Comparison of ENCODE assay signal across 11 mouse cellular contexts in genomic region chr1:171610781-171611180, GRCm38 (mm10). TPM values are rescaled to one million over a fixed set of nuclear protein-coding genes. Genes with fewer than 3 reads are reported as not detected.
DNase-seq lines count a peak whose midpoint lies in the region; ATAC-seq and TF ChIP-seq lines count a peak whose summit lies in the region.
"Had no signal": no experiment of that assay in that cellular context is flagged by ENCODE, and none has a peak within 500 bp of the region (broad histone marks: within the 10 kb centered on the region; RNA-seq: fewer than 3 reads in every experiment).

No protein-coding gene starts in this region.

- H3K9me3 ChIP-seq in hindbrain, embryonic 11.5 days (ENCODE audit: control insufficient read depth, low read length), result no peaks in the 10 kb centered on the region
- no peaks in the 10 kb centered on the region for H3K9me3 ChIP-seq in hindbrain, embryonic 12.5 days (replicated peaks)
- H3K9me3 ChIP-seq: hindbrain, embryonic 15.5 days; limb, embryonic 13.5 days had no signal

- DNase-seq in hindbrain, embryonic 11.5 days (ENCODE audit: low spot score), result peak; percentile 30
- DNase-seq in thymus, adult 2 months, result peak; percentile 53
- DNase-seq in thymus, adult 18-20 months, result no peak
- peak; percentile 84 for DNase-seq in induced T-regulatory cell, adult 2 months (ENCODE audit: low read depth)
- no peak for DNase-seq in frontal cortex, postnatal 10 days (ENCODE audit: low spot score in 2 of 2)
- DNase-seq in testis, postnatal 10 days (ENCODE audit: low spot score), result no peak
- DNase-seq in cerebellum, postnatal 36 days, result no peak
- DNase-seq: cerebellum, adult 9-11 months had no signal

- no peak overlapping the region for H3K27ac ChIP-seq in hindbrain, embryonic 11.5 days (ENCODE audit: low read depth, low read length)
- H3K27ac ChIP-seq in hindbrain, embryonic 12.5 days, result no peak overlapping the region
- no peak overlapping the region for H3K27ac ChIP-seq in thymus, adult 2 months (ENCODE audit: control insufficient read depth, insufficient read depth, low read length)
- H3K27ac ChIP-seq: hindbrain, embryonic 15.5 days; limb, embryonic 13.5 days had no signal

- H3K4me3 ChIP-seq in hindbrain, embryonic 11.5 days (ENCODE audit: low read depth, low read length), result no peak overlapping the region
- H3K4me3 ChIP-seq in hindbrain, embryonic 12.5 days, result no peak overlapping the region
- H3K4me3 ChIP-seq in thymus, adult 2 months (ENCODE audit: control insufficient read depth, insufficient read depth, low read length), result no peak overlapping the region
- H3K4me3 ChIP-seq: hindbrain, embryonic 15.5 days; limb, embryonic 13.5 days had no signal

- H3K4me2 ChIP-seq in hindbrain, embryonic 11.5 days (replicated peaks; ENCODE audit: low read depth, low read length), result no peak overlapping the region
- no peak overlapping the region for H3K4me2 ChIP-seq in hindbrain, embryonic 12.5 days (replicated peaks)
- H3K4me2 ChIP-seq: hindbrain, embryonic 15.5 days; limb, embryonic 13.5 days had no signal

- no peak for TF ChIP-seq CTCF in thymus, adult 2 months (IDR thresholded peaks at IDR 0.05; ENCODE audit: borderline replicate concordance, control insufficient read depth, extremely low read depth, insufficient read depth, low read length, poor library complexity)

- no peak for ATAC-seq in hindbrain, embryonic 11.5 days (ENCODE audit: low FRiP score)
- ATAC-seq in hindbrain, embryonic 12.5 days (ENCODE audit: low FRiP score), result no peak

- no peaks in the 10 kb centered on the region for H3K4me1 ChIP-seq in hindbrain, embryonic 11.5 days (replicated peaks; ENCODE audit: control insufficient read depth, insufficient read depth, low read length)
- H3K4me1 ChIP-seq in hindbrain, embryonic 12.5 days, result no peaks in the 10 kb centered on the region
- H3K4me1 ChIP-seq in thymus, adult 2 months (replicated peaks; ENCODE audit: control insufficient read depth, insufficient read depth, low read length), result no peaks in the 10 kb centered on the region
- H3K4me1 ChIP-seq: hindbrain, embryonic 15.5 days; limb, embryonic 13.5 days had no signal

- H3K36me3 ChIP-seq in hindbrain, embryonic 11.5 days (ENCODE audit: control insufficient read depth, insufficient read depth, low read length), result no peaks in the 10 kb centered on the region
- no peaks in the 10 kb centered on the region for H3K36me3 ChIP-seq in hindbrain, embryonic 12.5 days
- H3K36me3 ChIP-seq in thymus, adult 2 months (ENCODE audit: control insufficient read depth, insufficient read depth, low read length), result no peaks in the 10 kb centered on the region
- H3K36me3 ChIP-seq: hindbrain, embryonic 15.5 days; limb, embryonic 13.5 days had no signal

- H3K27me3 ChIP-seq in hindbrain, embryonic 11.5 days (ENCODE audit: control insufficient read depth, insufficient read depth, low read length), result no peaks in the 10 kb centered on the region
- no peaks in the 10 kb centered on the region for H3K27me3 ChIP-seq in hindbrain, embryonic 12.5 days
- no peaks in the 10 kb centered on the region for H3K27me3 ChIP-seq in thymus, adult 2 months (ENCODE audit: control insufficient read depth, insufficient read depth, low read length)
- H3K27me3 ChIP-seq: hindbrain, embryonic 15.5 days; limb, embryonic 13.5 days had no signal

- TF ChIP-seq POLR2A in thymus, adult 2 months (IDR thresholded peaks at IDR 0.05; ENCODE audit: control insufficient read depth, extremely low read depth, insufficient read depth, low read length, poor library complexity), result no peak

- no peak overlapping the region for H3K9ac ChIP-seq in hindbrain, embryonic 11.5 days (ENCODE audit: low read depth, low read length)
- H3K9ac ChIP-seq in hindbrain, embryonic 12.5 days, result no peak overlapping the region
- H3K9ac ChIP-seq: hindbrain, embryonic 15.5 days; limb, embryonic 13.5 days had no signal

- 25% methylated on average over 1 of the region's 1 CpGs for WGBS in hindbrain, embryonic 11.5 days
- WGBS in hindbrain, embryonic 12.5 days, result 30% methylated on average over 1 of the region's 1 CpGs
- WGBS in thymus, adult 2 months, result 56% methylated on average over 1 of the region's 1 CpGs

RNA-seq across cellular contexts. Expression of gene Ly9, which starts 3.6 kb away (rescaled TPM):
- not detected in 2 replicates for polyA plus RNA-seq in hindbrain, embryonic 11.5 days (2014; fragmentation: Nextera tagmentation; extraction: Ambion mirVana)
- polyA plus RNA-seq in hindbrain, embryonic 12.5 days (2016; fragmentation: Nextera tagmentation; extraction: Ambion mirVana), result not detected in 2 replicates
- polyA plus RNA-seq in thymus, adult 2 months (2012; rRNA removed), result 30.6 and 32.0 TPM in 2 replicates

RNA-seq across cellular contexts. Expression of gene Slamf7, which starts 42.1 kb away (rescaled TPM):
- not detected in 2 replicates for polyA plus RNA-seq in hindbrain, embryonic 11.5 days (2014; fragmentation: Nextera tagmentation; extraction: Ambion mirVana)
- not detected in 2 replicates for polyA plus RNA-seq in hindbrain, embryonic 12.5 days (2016; fragmentation: Nextera tagmentation; extraction: Ambion mirVana)
- 4.5 and 6.0 TPM in 2 replicates for polyA plus RNA-seq in thymus, adult 2 months (2012; rRNA removed)
- polyA plus RNA-seq: hindbrain, embryonic 15.5 days had no signal

RNA-seq across cellular contexts. Expression of gene Cd244a, which starts 51.8 kb away (rescaled TPM):
- polyA plus RNA-seq in hindbrain, embryonic 11.5 days (2014; fragmentation: Nextera tagmentation; extraction: Ambion mirVana), result not detected in 2 replicates
- 0.08 TPM in 1 of 2 replicates, not detected in the other for polyA plus RNA-seq in hindbrain, embryonic 12.5 days (2016; fragmentation: Nextera tagmentation; extraction: Ambion mirVana)
- polyA plus RNA-seq in thymus, adult 2 months (2012; rRNA removed), result 1.8 and 1.9 TPM in 2 replicates
- polyA plus RNA-seq: hindbrain, embryonic 15.5 days had no signal

Comparison
In these comparisons a context has a peak if more than half of its experiments do, and no peak if none do; other contexts are left out.
1. DNase-seq: peak in hindbrain, embryonic 11.5 days (single experiment), thymus, adult 2 months (single experiment) and induced T-regulatory cell, adult 2 months (single experiment); none in thymus, adult 18-20 months (0 of 2), frontal cortex, postnatal 10 days (0 of 2), testis, postnatal 10 days (single experiment) and cerebellum, postnatal 36 days (0 of 2).
2. RNA of gene Ly9, which starts 3.6 kb away (polyA plus RNA-seq): 30.6 to 32.0 TPM in thymus, adult 2 months; not detected in hindbrain, embryonic 12.5 days and not detected in hindbrain, embryonic 11.5 days; every median in the first group is over 10 times any median in the second.